Mouse (Mus musculus): Measurements from ENCODE around the gene Gm20388.

The Gm20388 gene

GRCm38 (mm10) chr8:121361166-121361565 lies 1450.5 kb downstream of the Gm20388 start:
- no peak for DNase-seq

GRCm38 (mm10) chr8:121364646-121365045 lies 1454.0 kb downstream of the Gm20388 start:
- DNase-seq = no peak

GRCm38 (mm10) chr8:121365150-121365549 lies 1454.5 kb downstream of the Gm20388 start:
- no peak for DNase-seq

DNA sequence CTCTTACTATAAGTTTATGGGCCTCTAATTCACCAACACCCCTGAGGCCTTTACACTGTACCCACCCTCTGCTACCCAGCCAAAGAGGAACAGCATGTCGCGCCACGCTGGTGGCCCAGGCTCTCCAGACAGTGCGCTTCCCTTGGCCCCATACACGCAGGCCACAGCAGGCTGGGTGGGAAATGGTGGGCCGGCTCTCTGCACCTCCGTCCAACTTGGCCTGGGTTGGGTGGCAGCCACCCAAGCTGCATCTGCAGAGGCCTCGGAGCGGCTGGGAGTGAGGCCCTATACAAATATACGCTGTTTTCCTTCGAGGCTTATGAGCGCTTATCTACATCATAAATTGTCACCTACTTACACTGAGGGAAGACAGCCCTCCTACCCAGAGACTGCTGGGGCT lies 1456.0 kb downstream of the Gm20388 start:
- no peak for DNase-seq

GRCm38 (mm10) chr8:121368799-121369198 lies 1458.2 kb downstream of the Gm20388 start:
- DNase-seq = peak in 1 of 2 experiments; percentile 39

GRCm38 (mm10) chr8:121369378-121369777 lies 1458.7 kb downstream of the Gm20388 start:
- DNase-seq = no peak

- no peak for DNase-seq
Measured at GRCm38 (mm10) chr8:121371287-121371686, 1460.6 kb downstream of the Gm20388 start.

DNA sequence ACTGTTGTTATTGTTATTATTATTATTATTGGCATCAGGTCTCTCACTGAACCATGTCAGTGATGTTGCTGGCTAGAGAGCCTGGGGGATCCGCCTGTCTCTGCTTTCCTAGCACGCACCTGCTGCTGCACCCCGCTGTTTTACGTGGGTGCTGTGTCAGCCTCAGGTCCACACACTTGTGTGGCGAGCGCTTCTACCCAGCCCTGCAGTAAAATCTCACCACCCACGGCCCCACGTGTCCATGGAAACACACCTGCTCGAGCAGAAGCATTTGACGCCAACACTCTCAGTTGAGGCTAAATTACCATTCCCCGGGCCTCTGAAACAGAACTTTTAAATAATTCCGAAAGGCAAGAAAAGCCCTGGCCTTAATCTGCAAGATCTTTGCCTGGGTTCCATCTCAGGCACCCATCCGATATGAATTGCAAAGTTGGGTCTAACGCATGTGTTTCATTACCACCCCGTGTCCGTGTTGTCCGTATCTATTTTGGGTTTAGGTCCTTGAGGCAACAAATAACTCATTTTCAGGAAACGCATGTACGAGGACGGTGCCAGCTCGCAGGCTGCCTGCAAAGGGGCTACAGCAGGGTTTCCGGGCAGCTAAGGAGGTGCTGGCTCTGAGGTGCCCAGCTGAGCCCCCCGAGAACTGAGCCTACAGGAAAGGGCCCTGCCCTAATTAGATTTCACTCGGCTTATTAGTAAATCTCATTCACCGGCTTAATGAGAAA lies 1461.4 kb downstream of the Gm20388 start:
- DNase-seq = no peak

DNA sequence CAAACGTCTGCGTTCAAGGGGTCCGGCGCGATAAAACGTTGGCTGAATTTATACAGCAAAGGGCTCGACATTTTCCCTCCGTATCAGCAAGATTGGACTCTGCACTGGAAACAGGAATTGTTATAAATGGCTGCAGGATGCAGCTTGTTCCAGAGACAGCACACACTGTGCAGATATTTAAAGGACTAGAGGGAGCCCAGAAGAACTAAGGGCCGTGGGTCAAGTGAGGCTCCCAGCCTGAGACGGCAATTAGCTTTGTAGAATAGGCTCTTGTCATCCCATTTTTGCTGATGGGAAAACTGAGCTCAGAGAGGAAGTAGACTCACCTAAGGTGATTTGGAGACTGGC lies 1462.0 kb downstream of the Gm20388 start:
- no peak for DNase-seq

DNA sequence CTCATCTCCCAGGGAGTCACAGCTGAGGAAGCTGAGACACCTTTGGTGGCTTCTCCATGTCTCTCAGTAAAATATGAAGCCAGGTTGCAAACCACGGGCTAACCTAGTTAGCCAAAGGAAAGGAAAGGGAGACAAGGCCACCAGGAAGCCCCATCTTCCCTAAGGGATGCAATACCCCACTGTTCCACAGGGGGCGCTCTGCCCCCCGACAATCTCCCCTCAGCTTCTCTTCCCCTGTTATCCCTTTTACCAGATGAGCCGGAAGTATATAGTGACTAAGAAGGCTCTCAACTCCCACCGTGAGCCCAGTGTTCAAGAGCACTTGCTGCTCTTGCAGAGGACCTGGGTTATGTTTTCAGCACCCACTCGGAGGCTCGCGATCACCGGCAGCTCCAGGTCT lies 1463.6 kb downstream of the Gm20388 start:
- no peak for DNase-seq

GRCm38 (mm10) chr8:121374777-121375176 lies 1464.1 kb downstream of the Gm20388 start:
- DNase-seq = no peak

GRCm38 (mm10) chr8:121376116-121376950 lies 1465.7 kb downstream of the Gm20388 start:
- DNase-seq = peak; percentile 77 to 84

GRCm38 (mm10) chr8:121377680-121378079 lies 1467.0 kb downstream of the Gm20388 start:
- peak; percentile 26 to 34 for DNase-seq

GRCm38 (mm10) chr8:121379387-121379786 lies 1468.7 kb downstream of the Gm20388 start:
- DNase-seq = no peak

- DNase-seq = peak; percentile 66 to 78
Measured at GRCm38 (mm10) chr8:121382583-121383241, 1472.1 kb downstream of the Gm20388 start.

DNA sequence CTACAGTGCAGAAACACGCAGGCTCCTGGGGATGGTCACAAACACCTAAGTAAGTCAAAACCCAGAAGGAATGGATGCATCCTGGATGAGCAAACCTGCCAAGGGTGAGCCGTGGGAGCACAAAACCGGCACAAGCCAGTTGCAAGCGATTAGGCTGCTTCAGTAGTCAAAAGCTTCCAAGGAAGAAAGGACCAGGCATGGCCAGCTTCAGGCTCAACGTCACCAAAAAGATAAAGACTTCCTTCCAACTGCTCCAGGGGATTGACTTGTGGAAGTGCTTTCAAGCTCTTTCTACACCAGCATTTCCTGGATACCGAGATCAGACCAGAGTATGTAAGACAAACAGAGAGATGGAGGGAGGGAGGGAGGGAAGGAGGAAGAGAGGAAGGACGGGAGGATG lies 1474.9 kb downstream of the Gm20388 start:
- DNase-seq = no peak

GRCm38 (mm10) chr8:121390608-121391007 lies 1480.0 kb downstream of the Gm20388 start:
- DNase-seq = no peak

DNA sequence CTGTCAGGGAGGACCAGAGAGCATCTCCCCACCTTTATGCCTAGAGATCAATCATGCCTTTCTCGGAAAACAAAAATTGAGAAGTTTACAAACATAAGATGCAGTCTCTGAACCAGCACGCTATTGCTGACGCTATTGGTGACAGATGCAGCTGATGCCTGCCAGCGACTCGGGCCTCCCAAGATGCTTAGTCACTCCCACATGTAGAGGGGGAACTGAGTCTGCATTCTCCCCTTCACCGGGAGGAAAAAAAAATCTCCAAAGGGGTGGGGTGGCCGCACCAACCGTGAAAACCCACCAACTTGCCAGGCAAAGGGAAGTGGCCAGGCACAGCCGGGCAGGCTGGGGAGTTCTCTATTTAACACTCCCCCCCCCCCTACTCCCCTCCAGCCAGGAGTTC lies 1480.6 kb downstream of the Gm20388 start:
- no peak for DNase-seq

- no peak for DNase-seq
Measured at GRCm38 (mm10) chr8:121391771-121392170, 1481.1 kb downstream of the Gm20388 start.

- DNase-seq = no peak
Measured at GRCm38 (mm10) chr8:121392482-121392881, 1481.8 kb downstream of the Gm20388 start.

- peak in 1 of 2 experiments; percentile 55 for DNase-seq
Measured at GRCm38 (mm10) chr8:121393111-121393510, 1482.5 kb downstream of the Gm20388 start.

GRCm38 (mm10) chr8:121394686-121395085 lies 1484.0 kb downstream of the Gm20388 start:
- DNase-seq = no peak

DNA sequence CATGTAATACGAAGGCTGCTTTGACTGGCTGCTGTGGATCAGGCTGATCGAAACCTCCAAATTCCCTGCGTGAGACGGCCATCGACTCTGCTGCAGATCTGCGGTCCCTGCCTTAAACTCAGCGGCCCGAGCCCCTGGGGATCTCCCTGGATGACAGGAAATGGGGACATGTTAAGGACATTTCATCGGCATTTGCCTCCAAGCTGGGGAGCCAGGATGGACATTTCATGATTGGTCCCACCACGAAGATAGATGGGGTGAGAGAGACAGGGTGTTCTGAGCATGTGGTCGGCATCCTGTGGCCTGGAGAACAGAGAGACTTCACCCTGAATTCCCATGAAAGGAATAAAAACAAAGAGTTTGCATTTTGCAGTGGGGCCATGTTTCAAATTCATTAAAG lies 1484.7 kb downstream of the Gm20388 start:
- DNase-seq = no peak

- no peak for DNase-seq
Measured at GRCm38 (mm10) chr8:121396151-121396550, 1485.5 kb downstream of the Gm20388 start.

All from kidney, adult 8-10 months (tissue).